Mouse (Mus musculus): Measurements from ENCODE around the gene Lclat1. TPM values are rescaled to one million over a fixed set of nuclear protein-coding genes. Genes with fewer than 3 reads are reported as not detected.

Gene Lclat1
- total and polyA plus RNA-seq, 3 experiments = 6.3 to 9.6 (median 7.0) TPM

- H3K9me3 ChIP-seq (replicated peaks; ENCODE audit: low read length) = no peaks in the 10 kb centered on the region
- no peak overlapping the region for H3K4me3 ChIP-seq (replicated peaks in 1 of 3; ENCODE audit: low read depth in 2 of 3, low read length in 2 of 3, poor library complexity in 1 of 3)
- no peak for DNase-seq (ENCODE audit: extremely low read depth)
- no peak overlapping the region for H3K27ac ChIP-seq (ENCODE audit: insufficient read depth, low read depth)
- no peaks in the 10 kb centered on the region for H3K27me3 ChIP-seq (replicated peaks)
- peaks cover 3 to 16% of the 10 kb centered on the region in 2 experiments; a peak in 2 of 4 replicates for H3K4me1 ChIP-seq (ENCODE audit: control insufficient read depth in 1 of 2, insufficient read depth in 2 of 2)
- dilution Hi-C loops (cut with MboI; ENCODE audit: extremely low pct_ligation_motif_present, extremely low pct_unique_long_range_greater_than_20kb, low sequenced_read_pairs) (no loop called here), in situ Hi-C loops (cut with MboI; ENCODE audit: low pct_ligation_motif_present, low pct_unique_long_range_greater_than_20kb, low sequenced_read_pairs) (no loop called here)
- TF ChIP-seq ETS1 (conservative IDR thresholded peaks at IDR 0.05; ENCODE audit: low read depth, low read length) = no peak
- TF ChIP-seq CTCF (conservative IDR thresholded peaks at IDR 0.05 in 1 of 2, IDR thresholded peaks at IDR 0.05 in 1 of 2; ENCODE audit: low read depth in 2 of 2, low read length in 2 of 2) = no peak
- TF ChIP-seq RCOR1 (conservative IDR thresholded peaks at IDR 0.05; ENCODE audit: low read depth, low read length) = no peak
- no peak for TF ChIP-seq POLR2A (IDR thresholded peaks at IDR 0.05; ENCODE audit: low read depth, low read length)
- no peak for TF ChIP-seq NELFE (IDR thresholded peaks at IDR 0.05; ENCODE audit: low read depth, low read length)
- TF ChIP-seq MAX (IDR thresholded peaks at IDR 0.05; ENCODE audit: low read length) = no peak
- no peak for TF ChIP-seq ELF1 (IDR thresholded peaks at IDR 0.05; ENCODE audit: low read depth, low read length)
- TF ChIP-seq CHD1 (IDR thresholded peaks at IDR 0.05; ENCODE audit: low read depth, low read length) = no peak
- TF ChIP-seq ZC3H11A (IDR thresholded peaks at IDR 0.05; ENCODE audit: low read depth, low read length) = no peak
- no peak for TF ChIP-seq USF1 (IDR thresholded peaks at IDR 0.05; ENCODE audit: low read depth, low read length)
- no peak for TF ChIP-seq KAT2A (IDR thresholded peaks at IDR 0.05; ENCODE audit: insufficient replicate concordance, low read length)
- no peaks in the 10 kb centered on the region for H3K79me2 ChIP-seq (replicated peaks; ENCODE audit: control insufficient read depth, extremely low read depth, insufficient read depth, poor library complexity, severe bottlenecking)
- H3K9ac ChIP-seq (ENCODE audit: insufficient read depth, low read depth) = no peak overlapping the region
- H3K36me3 ChIP-seq (replicated peaks in 1 of 2; ENCODE audit: control insufficient read depth in 1 of 2, insufficient read depth in 1 of 2, low read length in 1 of 2) = no peaks in the 10 kb centered on the region
- no peak overlapping the region for H3K4me2 ChIP-seq (ENCODE audit: insufficient read depth, low read depth, poor library complexity, severe bottlenecking)
Measured at GRCm38 (mm10) chr17:73092103-73093097, 15.4 kb upstream of the Lclat1 start.

GRCm38 (mm10) chr17:73095070-73095469, 12.7 kb upstream of the Lclat1 start:
- H3K36me3 ChIP-seq (replicated peaks in 1 of 2; ENCODE audit: control insufficient read depth in 1 of 2, insufficient read depth in 1 of 2, low read length in 1 of 2) = no peaks in the 10 kb centered on the region
- H3K4me3 ChIP-seq (replicated peaks in 1 of 3; ENCODE audit: low read depth in 2 of 3, low read length in 2 of 3, poor library complexity in 1 of 3) = peak overlapping the region in 1 of 3 experiments; percentile 0
- no peak for TF ChIP-seq USF1 (IDR thresholded peaks at IDR 0.05; ENCODE audit: low read depth, low read length)
- no peak for TF ChIP-seq HCFC1 (IDR thresholded peaks at IDR 0.05; ENCODE audit: low read depth, low read length)
- TF ChIP-seq SIN3A (IDR thresholded peaks at IDR 0.05; ENCODE audit: low read length) = no peak
- no peak for TF ChIP-seq CHD1 (IDR thresholded peaks at IDR 0.05; ENCODE audit: low read depth, low read length)
- TF ChIP-seq JUN (IDR thresholded peaks at IDR 0.05; ENCODE audit: insufficient read depth, low read depth, low read length) = no peak
- no peak for TF ChIP-seq MAZ (IDR thresholded peaks at IDR 0.05; ENCODE audit: low read depth, low read length)
- no peak for TF ChIP-seq JUND (conservative IDR thresholded peaks at IDR 0.05; ENCODE audit: low read depth, low read length)
- TF ChIP-seq RAD21 (IDR thresholded peaks at IDR 0.05; ENCODE audit: low read depth, low read length) = no peak
- TF ChIP-seq RCOR1 (conservative IDR thresholded peaks at IDR 0.05; ENCODE audit: low read depth, low read length) = no peak
- H3K79me2 ChIP-seq (replicated peaks; ENCODE audit: control insufficient read depth, extremely low read depth, insufficient read depth, poor library complexity, severe bottlenecking) = no peaks in the 10 kb centered on the region
- no peak for DNase-seq (ENCODE audit: extremely low read depth)
- peak overlapping the region; percentile 25 for H3K4me2 ChIP-seq (ENCODE audit: insufficient read depth, low read depth, poor library complexity, severe bottlenecking)
- H3K9ac ChIP-seq (ENCODE audit: insufficient read depth, low read depth) = 0 out of 2 replicates have a peak overlapping the region, but pooled peaks have one; percentile 11
- dilution Hi-C loops (cut with MboI; ENCODE audit: extremely low pct_ligation_motif_present, extremely low pct_unique_long_range_greater_than_20kb, low sequenced_read_pairs) = no loop called here
- no peaks in the 10 kb centered on the region for H3K9me3 ChIP-seq (replicated peaks; ENCODE audit: low read length)
- peaks cover 3 to 16% of the 10 kb centered on the region in 2 experiments; a peak in 2 of 4 replicates for H3K4me1 ChIP-seq (ENCODE audit: control insufficient read depth in 1 of 2, insufficient read depth in 2 of 2)
- in situ Hi-C loops (cut with MboI; ENCODE audit: low pct_ligation_motif_present, low pct_unique_long_range_greater_than_20kb, low sequenced_read_pairs) = no loop called here
- no peak overlapping the region for H3K27ac ChIP-seq (ENCODE audit: insufficient read depth, low read depth)
- H3K27me3 ChIP-seq (replicated peaks) = no peaks in the 10 kb centered on the region

Measured in CH12.LX (cell line).